Mouse (Mus musculus) liver, embryonic 16.5 days (tissue): ENCODE data around the gene Gabrr2. TPM values are rescaled to one million over a fixed set of nuclear protein-coding genes. Genes with fewer than 3 reads are reported as not detected.

ENCODE experiments used
- ATAC-seq: fragments of 200-750 bp; cut with Nextera tagmentation; 2 replicates; pipeline ENCODE4 v1.8.0; 2017; ENCODE audit warnings: low read depth, mild to moderate bottlenecking, moderate number of reproducible peaks, moderate library complexity
- H3K27ac ChIP-seq: fragments of 300-500 bp; sonication (generic); 2 replicates; pipeline ENCODE4 v1.5.1; 2014; ENCODE audit warnings: mild to moderate bottlenecking, low read length
- H3K27me3 ChIP-seq: fragments of 300-500 bp; sonication (generic); 2 replicates; pipeline ENCODE4 v1.6.1; 2014; ENCODE audit warnings: low read depth, low read length, mixed read lengths; ENCODE audit not compliant: control insufficient read depth, insufficient read depth
- H3K36me3 ChIP-seq: fragments of 300-500 bp; sonication (generic); 2 replicates; pipeline ENCODE4 v1.6.1; 2014; ENCODE audit warnings: mild to moderate bottlenecking; ENCODE audit not compliant: control insufficient read depth, insufficient read depth
- H3K4me1 ChIP-seq: fragments of 300-500 bp; sonication (generic); 2 replicates; pipeline ENCODE4 v1.6.1; 2014; ENCODE audit warnings: low read depth, low read length, mixed read lengths; ENCODE audit not compliant: control insufficient read depth
- H3K4me2 ChIP-seq: fragments of 300-500 bp; sonication (generic); 2 replicates; pipeline ENCODE4 v1.6.1; 2014; ENCODE audit warnings: low read depth, low read length, mixed read lengths
- H3K4me3 ChIP-seq: fragments of 300-500 bp; sonication (generic); 2 replicates; pipeline ENCODE4 v1.5.1; 2014; ENCODE audit warnings: low read depth, mild to moderate bottlenecking, low read length
- H3K9ac ChIP-seq: fragments of 300-500 bp; sonication (generic); 2 replicates; pipeline ENCODE4 v1.6.1; 2014; ENCODE audit warnings: low read depth, low read length
- H3K9me3 ChIP-seq: fragments of 300-500 bp; sonication (generic); replicated peaks from 2 replicates; pipeline ENCODE4 v1.6.1; 2016; ENCODE audit warnings: low read length; ENCODE audit not compliant: control insufficient read depth
- WGBS: fragments of 180-500 bp; shearing (Covaris S2); extraction: QIAGEN DNeasy Blood & Tissue Kit; methylation state at CpG from one replicate; pipeline ENCODE4 v1.1.7; 2014; ENCODE audit not compliant: insufficient replicate concordance; 5-methylcytosine and 5-hydroxymethylcytosine counted together
- polyA plus RNA-seq: library from polyadenylated mRNA; unstranded; fragments of >200 nt; fragmentation: Nextera tagmentation; extraction: Ambion mirVana; gene quantifications from 2 replicates; pipeline ENCODE4 v1.2.1, GENCODE M21; 2015

Gabrr2 gene
- polyA plus RNA-seq, 1 experiment from 2014 or later, result not detected

GRCm38 (mm10) chr4:33066223-33066960 lies 3.6 kb downstream of the Gabrr2 start:
- no peak for ATAC-seq
- no peaks in the 10 kb centered on the region for H3K27me3 ChIP-seq
- H3K36me3 ChIP-seq, result no peaks in the 10 kb centered on the region
- no peak overlapping the region for H3K9ac ChIP-seq
- H3K4me2 ChIP-seq, result no peak overlapping the region
- no peak overlapping the region for H3K4me3 ChIP-seq
- WGBS, result 47% methylated on average over 14 of the region's 14 CpGs
- no peaks in the 10 kb centered on the region for H3K9me3 ChIP-seq
- H3K4me1 ChIP-seq, result no peaks in the 10 kb centered on the region
- H3K27ac ChIP-seq, result no peak overlapping the region

- 66% methylated on average over 3 of the region's 3 CpGs for WGBS
- no peak for ATAC-seq
- Histone ChIP-seq H3K4me1 (peaks cover 3% of the 10 kb centered on the region), H3K9ac (no peak overlapping the region), H3K9me3 (no peaks in the 10 kb centered on the region), H3K4me2 (no peak overlapping the region), H3K36me3 (no peaks in the 10 kb centered on the region), H3K4me3 (no peak overlapping the region), H3K27ac (no peak overlapping the region), H3K27me3 (no peaks in the 10 kb centered on the region)
These were observed 4.5 kb downstream of the Gabrr2 start for GRCm38 (mm10) chr4:33067331-33067730.

GRCm38 (mm10) chr4:33067826-33068225 lies 5.0 kb downstream of the Gabrr2 start:
- H3K36me3 ChIP-seq, result no peaks in the 10 kb centered on the region
- H3K27me3 ChIP-seq, result no peaks in the 10 kb centered on the region
- H3K9me3 ChIP-seq, result no peaks in the 10 kb centered on the region
- H3K4me1 ChIP-seq, result peaks cover 8% of the 10 kb centered on the region
- no peak overlapping the region for H3K4me2 ChIP-seq
- H3K4me3 ChIP-seq, result no peak overlapping the region
- 64% methylated on average over 6 of the region's 6 CpGs for WGBS
- H3K9ac ChIP-seq, result no peak overlapping the region
- ATAC-seq, result no peak
- no peak overlapping the region for H3K27ac ChIP-seq

- H3K27me3 ChIP-seq, result no peaks in the 10 kb centered on the region
- H3K4me1 ChIP-seq, result peaks cover 10% of the 10 kb centered on the region
- no peak overlapping the region for H3K4me2 ChIP-seq
- ATAC-seq, result no peak
- 62% methylated on average over 6 of the region's 6 CpGs for WGBS
- no peak overlapping the region for H3K9ac ChIP-seq
- H3K9me3 ChIP-seq, result no peaks in the 10 kb centered on the region
- no peak overlapping the region for H3K4me3 ChIP-seq
- H3K27ac ChIP-seq, result no peak overlapping the region
- H3K36me3 ChIP-seq, result no peaks in the 10 kb centered on the region
These were observed 6.1 kb downstream of the Gabrr2 start for GRCm38 (mm10) chr4:33068894-33069293.

GRCm38 (mm10) chr4:33070326-33070725 lies 7.5 kb downstream of the Gabrr2 start:
- no peaks in the 10 kb centered on the region for H3K9me3 ChIP-seq
- ATAC-seq, result no peak
- no peaks in the 10 kb centered on the region for H3K36me3 ChIP-seq
- H3K27ac ChIP-seq, result no peak overlapping the region
- WGBS, result 73% methylated on average over 6 of the region's 6 CpGs
- no peak overlapping the region for H3K9ac ChIP-seq
- H3K27me3 ChIP-seq, result no peaks in the 10 kb centered on the region
- no peak overlapping the region for H3K4me3 ChIP-seq
- peaks cover 10% of the 10 kb centered on the region for H3K4me1 ChIP-seq
- H3K4me2 ChIP-seq, result no peak overlapping the region

GRCm38 (mm10) chr4:33071337-33071736 lies 8.5 kb downstream of the Gabrr2 start:
- H3K27ac ChIP-seq, result no peak overlapping the region
- H3K4me3 ChIP-seq, result no peak overlapping the region
- no peak for ATAC-seq
- H3K27me3 ChIP-seq, result no peaks in the 10 kb centered on the region
- no peak overlapping the region for H3K9ac ChIP-seq
- H3K36me3 ChIP-seq, result no peaks in the 10 kb centered on the region
- 66% methylated on average over 6 of the region's 6 CpGs for WGBS
- no peaks in the 10 kb centered on the region for H3K9me3 ChIP-seq
- peaks cover 10% of the 10 kb centered on the region for H3K4me1 ChIP-seq
- H3K4me2 ChIP-seq, result no peak overlapping the region

- ATAC-seq, result peak; percentile 37
- H3K4me1 ChIP-seq, result peaks cover 10% of the 10 kb centered on the region
- H3K4me3 ChIP-seq, result no peak overlapping the region
- H3K27ac ChIP-seq, result no peak overlapping the region
- 14% methylated on average over 11 of the region's 11 CpGs for WGBS
- H3K9ac ChIP-seq, result no peak overlapping the region
- H3K9me3 ChIP-seq, result no peaks in the 10 kb centered on the region
- H3K36me3 ChIP-seq, result no peaks in the 10 kb centered on the region
- H3K4me2 ChIP-seq, result no peak overlapping the region
- no peaks in the 10 kb centered on the region for H3K27me3 ChIP-seq
These were observed 9.8 kb downstream of the Gabrr2 start for GRCm38 (mm10) chr4:33072526-33073161.

- Histone ChIP-seq H3K36me3 (no peaks in the 10 kb centered on the region), H3K4me2 (no peak overlapping the region), H3K27me3 (no peaks in the 10 kb centered on the region), H3K9me3 (no peaks in the 10 kb centered on the region), H3K9ac (no peak overlapping the region), H3K4me3 (no peak overlapping the region), H3K27ac (no peak overlapping the region), H3K4me1 (peaks cover 10% of the 10 kb centered on the region)
- no peak for ATAC-seq
- 51% methylated on average over 4 of the region's 4 CpGs for WGBS
These were observed 11.6 kb downstream of the Gabrr2 start for GRCm38 (mm10) chr4:33074406-33074805.

- H3K36me3 ChIP-seq, result no peaks in the 10 kb centered on the region
- H3K4me3 ChIP-seq, result no peak overlapping the region
- no peak overlapping the region for H3K9ac ChIP-seq
- H3K9me3 ChIP-seq, result no peaks in the 10 kb centered on the region
- WGBS, result 70% methylated on average over 5 of the region's 5 CpGs
- H3K4me1 ChIP-seq, result peaks cover 10% of the 10 kb centered on the region
- ATAC-seq, result no peak
- H3K27ac ChIP-seq, result no peak overlapping the region
- H3K4me2 ChIP-seq, result no peak overlapping the region
- H3K27me3 ChIP-seq, result no peaks in the 10 kb centered on the region
These were observed 12.1 kb downstream of the Gabrr2 start for GRCm38 (mm10) chr4:33074851-33075250.
